8 mouse cellular contexts compared by ENCODE assay signal in genomic region chr1:176814036-176814420, GRCm38 (mm10). TPM values are rescaled to one million over a fixed set of nuclear protein-coding genes. Genes with fewer than 3 reads are reported as not detected.
DNase-seq lines count a peak whose midpoint lies in the region; ATAC-seq lines count a peak whose summit lies in the region.

Gene Cep170 (minus strand): TSS chr1:176814067.

- peak within 1 kb of the TSS; percentile 76 for H3K9ac ChIP-seq in intestine, embryonic 15.5 days

- H3K27ac ChIP-seq in intestine, embryonic 15.5 days, result peak within 1 kb of the TSS; percentile 96

- H3K4me1 ChIP-seq in intestine, embryonic 15.5 days (replicated peaks), result peaks cover 7% of the 10 kb centered on the region

- no peaks in the 10 kb centered on the region for H3K36me3 ChIP-seq in intestine, embryonic 15.5 days

- H3K4me2 ChIP-seq in intestine, embryonic 15.5 days (replicated peaks), result peak within 1 kb of the TSS; percentile 65

- H3K9me3 ChIP-seq in intestine, embryonic 15.5 days, result no peaks in the 10 kb centered on the region

- DNase-seq in adrenal gland, adult 8-10 months, result peak; percentile 91
- peak; percentile 100 for DNase-seq in embryo, embryonic 11.5 days (ENCODE audit: low read depth, low spot score)
- peak; percentile 94 to 98 for DNase-seq in gastrocnemius, postnatal 36 days
- DNase-seq in left cerebral cortex, postnatal 14 days (ENCODE audit: low spot score in 2 of 2), result peak; percentile 97 to 98
- DNase-seq in right cerebral cortex, postnatal 25 days, result peak; percentile 96
- peak; percentile 92 to 93 for DNase-seq in urinary bladder, postnatal 36 days (ENCODE audit: low spot score in 2 of 2)

- H3K27me3 ChIP-seq in intestine, embryonic 15.5 days (replicated peaks), result no peaks in the 10 kb centered on the region

- WGBS in intestine, embryonic 15.5 days, result under 1% methylated on average over 28 of the region's 28 CpGs

- H3K4me3 ChIP-seq in intestine, embryonic 15.5 days (replicated peaks), result peak within 1 kb of the TSS; percentile 87

- peak; percentile 94 for ATAC-seq in intestine, embryonic 15.5 days
- peak; percentile 59 for ATAC-seq in megakaryocyte-erythroid progenitor cell, adult 5-6 weeks (replicated peaks; ENCODE audit: low FRiP score, low TSS enrichment, poor library complexity, severe bottlenecking)

- intact Hi-C loops in gastrocnemius, postnatal 36 days (cut with DNase I), result no loop called here
- intact Hi-C loops in left cerebral cortex, postnatal 14 days (cut with DNase I), result no loop called here

RNA-seq across cellular contexts. Expression of gene Cep170, which starts in this region (rescaled TPM):
- 10 to 100 TPM; 27.4 to 44.4 (median 37.9) TPM for total RNA-seq in adrenal gland, adult 8-10 months (2022)
- 10 to 100 TPM; 16.0 to 17.3 TPM for total RNA-seq in gastrocnemius, postnatal 36 days (2021)
- polyA plus RNA-seq in intestine, embryonic 15.5 days (2015; fragmentation: Nextera tagmentation; extraction: Ambion mirVana), result 13.6 and 17.6 TPM in 2 replicates
- 100 to 1,000 TPM; 125 to 130 TPM for total RNA-seq in left cerebral cortex, postnatal 14 days (2021)
- total RNA-seq in megakaryocyte-erythroid progenitor cell, adult 5-6 weeks (2014; fragmentation: Nextera tagmentation), result 29.8 and 38.4 TPM in 2 replicates
- total RNA-seq in megakaryocyte-erythroid progenitor cell, adult 5-6 weeks (2017), result 28.0 and 35.7 TPM in 2 replicates

Comparison
In these comparisons a context has a peak if more than half of its experiments do, and no peak if none do; other contexts are left out.
1. Peak in every context shown above with its lines: DNase-seq, ATAC-seq, H3K4me3 ChIP-seq and H3K27ac ChIP-seq.